Mouse (Mus musculus) hindbrain, embryonic 16.5 days (tissue): ENCODE data around the gene Kif14. TPM values are rescaled to one million over a fixed set of nuclear protein-coding genes. Genes with fewer than 3 reads are reported as not detected.
"Not testable (repeated sequence)": the region's sequence is repeated elsewhere in the genome, so short reads cannot be mapped to it uniquely, and the experiment has no call there.

Source experiments
- ATAC-seq: fragments of 200-750 bp; cut with Nextera tagmentation; 2 replicates; pipeline ENCODE4 v1.8.0; 2017; ENCODE audit warnings: moderate TSS enrichment, moderate library complexity
- H3K27ac ChIP-seq: fragments of 300-500 bp; sonication (generic); 2 replicates; pipeline ENCODE4 v1.5.1; 2014; ENCODE audit warnings: low read depth, mild to moderate bottlenecking, control low read depth, low read length, moderate library complexity
- H3K27me3 ChIP-seq: fragments of 300-500 bp; sonication (generic); replicated peaks from 2 replicates; pipeline ENCODE4 v1.6.1; 2014; ENCODE audit warnings: low read length; ENCODE audit not compliant: control insufficient read depth, insufficient read depth
- H3K36me3 ChIP-seq: fragments of 300-500 bp; sonication (generic); 2 replicates; pipeline ENCODE4 v1.6.1; 2014; ENCODE audit warnings: mild to moderate bottlenecking, low read length, moderate library complexity, mixed read lengths; ENCODE audit not compliant: control insufficient read depth, insufficient read depth
- H3K4me1 ChIP-seq: fragments of 300-500 bp; sonication (generic); 2 replicates; pipeline ENCODE4 v1.6.1; 2014; ENCODE audit warnings: low read depth, low read length; ENCODE audit not compliant: control insufficient read depth, insufficient read depth
- H3K4me2 ChIP-seq: fragments of 300-500 bp; sonication (generic); 2 replicates; pipeline ENCODE4 v1.6.1; 2014; ENCODE audit warnings: mild to moderate bottlenecking, low read length, control low read depth, moderate library complexity
- H3K4me3 ChIP-seq: fragments of 300-500 bp; sonication (generic); 2 replicates; pipeline ENCODE4 v1.5.1; 2014; ENCODE audit warnings: mild to moderate bottlenecking, low read length, control low read depth, moderate library complexity
- H3K9ac ChIP-seq: fragments of 300-500 bp; sonication (generic); 2 replicates; pipeline ENCODE4 v1.6.1; 2014; ENCODE audit warnings: low read depth, mild to moderate bottlenecking, control low read depth, low read length, moderate library complexity
- H3K9me3 ChIP-seq: fragments of 300-500 bp; sonication (generic); 2 replicates; pipeline ENCODE4 v1.6.1; 2014; ENCODE audit warnings: mild to moderate bottlenecking, low read length, moderate library complexity; ENCODE audit not compliant: control insufficient read depth
- WGBS: fragments of 180-500 bp; shearing (Covaris S2); extraction: QIAGEN DNeasy Blood & Tissue Kit; methylation state at CpG from one replicate; pipeline ENCODE4 v1.1.7; 2014; 5-methylcytosine and 5-hydroxymethylcytosine counted together
- polyA plus RNA-seq: library from polyadenylated mRNA; unstranded; fragments of >200 nt; fragmentation: Nextera tagmentation; extraction: Ambion mirVana; gene quantifications from 2 replicates; pipeline ENCODE4 v1.2.1, GENCODE M21; 2015

The Kif14 gene
- polyA plus RNA-seq, 1 experiment from 2014 or later = 0.74 TPM

DNA sequence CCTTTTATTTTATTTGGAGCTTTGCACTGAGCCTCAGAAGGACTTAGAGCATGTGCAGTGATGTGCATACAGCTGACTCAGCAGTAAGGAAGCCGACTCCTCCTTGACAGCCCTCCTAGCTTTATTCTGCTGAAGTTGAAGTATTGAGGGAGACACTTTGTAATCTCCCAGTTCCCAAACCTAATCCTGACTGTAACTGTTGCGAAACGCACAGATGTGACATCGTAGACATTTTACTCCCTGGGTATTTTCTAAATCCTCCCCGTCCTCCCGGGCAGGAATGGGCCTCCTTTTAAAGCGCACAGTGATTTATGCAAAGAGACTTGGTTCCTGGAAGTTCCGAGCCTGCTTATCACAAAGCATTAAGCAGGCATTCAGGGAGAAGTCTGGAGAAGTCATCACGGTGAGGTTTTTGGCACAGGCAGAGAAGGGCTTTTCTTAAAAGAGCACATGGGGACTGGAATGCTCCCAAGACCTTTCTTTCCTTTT lies 74.3 kb downstream of the Kif14 start:
- Histone ChIP-seq H3K27me3 (no peaks in the 10 kb centered on the region), H3K4me1 (peaks cover 2% of the 10 kb centered on the region; the same call in 1 of the 2 replicates), H3K4me3 (no peak overlapping the region), H3K36me3 (no peaks in the 10 kb centered on the region), H3K9ac (no peak overlapping the region), H3K9me3 (no peaks in the 10 kb centered on the region), H3K27ac (peak overlapping the region; percentile 17; the same call in 1 of the 2 replicates), H3K4me2 (no peak overlapping the region; the same call in 1 of the 2 replicates)
- 0 out of 2 replicates have a peak, but pooled peaks have one; percentile 25 for ATAC-seq
- WGBS = 43% methylated on average over 9 of the region's 9 CpGs

DNA sequence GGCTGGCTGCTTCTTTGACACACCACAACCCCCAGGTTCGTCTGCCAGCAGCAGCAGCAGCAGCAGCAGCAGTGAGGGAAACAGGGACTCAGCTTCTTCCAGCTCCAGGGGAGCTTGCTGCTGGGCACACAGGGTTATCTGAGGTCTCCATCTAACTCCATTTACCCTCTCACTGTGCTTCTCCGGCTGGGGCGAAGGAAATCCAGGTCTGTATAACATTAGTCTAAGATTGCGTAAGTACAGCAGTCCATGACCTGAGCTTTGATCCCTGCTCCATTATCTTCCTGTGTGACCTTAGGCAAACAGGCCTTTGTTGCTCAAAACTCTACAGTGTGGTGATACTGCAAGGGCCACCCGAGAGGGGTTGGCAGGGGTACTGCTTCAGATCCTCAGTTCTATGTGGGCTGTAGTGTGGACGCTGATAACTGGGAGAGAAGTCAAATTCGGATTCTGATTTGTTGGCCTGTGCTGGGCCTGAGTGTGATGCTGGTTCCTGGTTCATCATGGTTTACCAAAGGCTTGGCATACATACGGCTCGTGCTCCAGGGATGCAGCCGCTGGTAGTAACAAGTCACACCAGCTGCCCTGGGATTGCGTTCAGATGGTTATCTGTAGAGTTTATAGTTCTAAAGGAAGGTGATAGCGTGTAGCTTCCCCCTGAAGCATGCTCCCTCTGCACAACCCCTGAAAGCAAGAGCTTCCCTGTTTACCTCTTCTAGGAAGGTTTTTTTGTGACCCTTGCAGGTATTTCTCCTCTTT lies 75.7 kb downstream of the Kif14 start:
- no peak overlapping the region for H3K4me3 ChIP-seq
- no peaks in the 10 kb centered on the region for H3K36me3 ChIP-seq
- no peak overlapping the region for H3K9ac ChIP-seq
- H3K27me3 ChIP-seq = no peaks in the 10 kb centered on the region
- no peaks in the 10 kb centered on the region for H3K9me3 ChIP-seq
- peaks cover 2% of the 10 kb centered on the region; the same call in 1 of the 2 replicates for H3K4me1 ChIP-seq
- 82% methylated on average over 12 of the region's 12 CpGs for WGBS
- ATAC-seq = no peak
- no peak overlapping the region for H3K27ac ChIP-seq
- no peak overlapping the region for H3K4me2 ChIP-seq

DNA sequence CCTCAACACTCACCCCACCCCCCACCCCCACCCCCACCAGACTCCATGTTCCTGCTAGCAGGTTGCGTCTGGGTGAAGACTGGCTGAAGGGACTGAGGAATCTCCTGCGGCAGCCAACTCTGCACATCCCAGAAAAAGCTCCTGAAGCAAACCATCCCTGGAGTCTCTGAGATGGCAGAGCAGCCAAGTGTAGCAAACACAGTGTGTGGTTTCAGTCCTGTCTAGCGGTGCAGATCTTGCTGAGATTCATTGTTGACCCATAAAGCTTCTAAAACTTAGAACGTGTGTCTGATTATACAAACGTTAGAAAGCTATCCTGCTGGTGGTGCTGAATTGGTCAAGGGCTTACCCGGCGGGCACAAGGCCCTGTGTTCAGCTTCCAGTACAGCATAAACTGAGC lies 77.8 kb downstream of the Kif14 start:
- 45% methylated on average over 7 of the region's 7 CpGs for WGBS
- H3K9ac ChIP-seq = no peak overlapping the region
- no peak for ATAC-seq
- no peak overlapping the region for H3K4me2 ChIP-seq
- no peak overlapping the region for H3K4me3 ChIP-seq
- H3K4me1 ChIP-seq = peaks cover 2% of the 10 kb centered on the region; the same call in 1 of the 2 replicates
- H3K27me3 ChIP-seq = no peaks in the 10 kb centered on the region
- H3K9me3 ChIP-seq = no peaks in the 10 kb centered on the region
- H3K36me3 ChIP-seq = no peaks in the 10 kb centered on the region
- H3K27ac ChIP-seq = no peak overlapping the region

DNA sequence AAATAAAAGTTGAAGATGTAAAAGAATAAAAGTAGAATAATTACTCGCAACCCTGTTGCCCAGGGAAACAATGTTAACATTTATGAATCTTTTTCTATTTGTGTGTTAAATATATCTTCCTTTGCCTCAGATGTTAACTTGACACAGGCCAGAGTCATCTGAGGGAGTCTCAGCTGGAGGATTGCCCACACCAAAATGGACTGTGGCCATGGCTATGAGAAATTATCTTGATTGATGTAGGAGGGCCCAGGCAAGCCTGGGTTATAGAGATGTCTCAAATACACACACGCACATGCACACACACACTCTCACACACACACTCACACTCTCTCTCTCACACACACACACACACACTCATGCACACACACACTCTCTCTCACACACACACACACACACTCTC lies 80.9 kb downstream of the Kif14 start:
- H3K27ac ChIP-seq = no peak overlapping the region
- H3K4me1 ChIP-seq = no peaks in the 10 kb centered on the region
- 97% methylated on average over 2 of the region's 2 CpGs for WGBS
- no peak overlapping the region for H3K4me3 ChIP-seq
- no peak overlapping the region for H3K9ac ChIP-seq
- H3K36me3 ChIP-seq = no peaks in the 10 kb centered on the region
- no peaks in the 10 kb centered on the region for H3K9me3 ChIP-seq
- no peak for ATAC-seq
- no peak overlapping the region for H3K4me2 ChIP-seq
- no peaks in the 10 kb centered on the region for H3K27me3 ChIP-seq

DNA sequence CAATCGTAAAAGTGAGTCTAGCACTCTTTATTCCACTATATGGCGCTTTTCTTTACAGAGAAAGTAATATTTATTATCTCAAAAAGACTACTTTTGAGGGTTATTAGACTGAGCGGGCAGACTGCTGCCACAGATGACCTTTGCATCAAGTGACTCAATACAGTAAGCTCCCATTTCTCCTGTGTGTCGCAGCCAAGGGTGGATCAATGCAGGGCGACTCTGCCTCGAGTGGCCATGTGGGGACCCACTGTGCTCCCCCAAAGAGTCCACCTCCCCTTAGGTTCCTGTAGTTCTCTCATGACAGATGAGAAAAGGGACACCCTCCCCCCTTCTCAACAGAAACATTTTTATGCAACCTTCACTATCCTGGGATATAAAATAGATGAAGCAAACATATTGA lies 84.1 kb downstream of the Kif14 start:
- ATAC-seq = peak; percentile 15; the same call in 1 of the 2 replicates
- Histone ChIP-seq H3K9me3 (no peaks in the 10 kb centered on the region), H3K4me1 (no peaks in the 10 kb centered on the region), H3K4me2 (no peak overlapping the region), H3K27me3 (no peaks in the 10 kb centered on the region), H3K9ac (no peak overlapping the region), H3K4me3 (no peak overlapping the region), H3K27ac (no peak overlapping the region), H3K36me3 (no peaks in the 10 kb centered on the region)
- WGBS = 95% methylated on average over 6 of the region's 6 CpGs

DNA sequence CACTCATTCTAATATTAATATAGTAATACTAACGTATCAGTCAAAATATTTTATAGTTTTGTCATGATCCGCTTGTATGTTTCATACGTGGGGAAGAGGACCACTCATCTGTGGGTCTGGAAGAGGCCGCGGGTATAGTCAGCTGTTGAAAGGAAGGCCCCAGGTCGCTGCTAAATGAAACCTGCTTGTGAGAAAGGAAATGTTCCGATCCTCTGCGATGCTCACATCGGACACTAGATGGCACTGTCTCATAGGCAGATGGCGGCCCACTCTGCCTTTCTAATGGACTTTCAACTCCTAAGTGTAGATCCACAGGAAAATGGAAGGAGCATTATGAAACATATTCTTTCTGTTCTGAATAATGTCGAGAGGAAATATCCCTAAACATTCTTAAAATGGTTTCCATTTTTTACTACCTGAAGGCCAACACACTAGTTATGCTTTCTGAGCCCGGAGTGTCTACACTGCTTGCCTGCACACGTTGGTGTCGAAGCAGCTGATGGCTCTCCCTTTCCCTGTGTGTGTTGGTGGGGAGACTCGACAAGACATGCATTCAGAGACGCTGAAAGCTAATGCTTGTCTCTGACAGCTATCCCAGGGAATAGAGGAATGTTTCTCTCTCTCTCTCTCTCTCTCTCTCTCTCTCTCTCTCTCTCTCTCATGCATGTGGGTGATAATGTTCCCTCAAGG lies 84.9 kb downstream of the Kif14 start:
- H3K9ac ChIP-seq = no peak overlapping the region
- H3K27ac ChIP-seq = no peak overlapping the region
- ATAC-seq = peak; percentile 75
- WGBS = 29% methylated on average over 16 of the region's 16 CpGs
- no peak overlapping the region for H3K4me2 ChIP-seq
- H3K4me3 ChIP-seq = no peak overlapping the region
- no peaks in the 10 kb centered on the region for H3K36me3 ChIP-seq
- H3K27me3 ChIP-seq = no peaks in the 10 kb centered on the region
- H3K4me1 ChIP-seq = no peaks in the 10 kb centered on the region
- H3K9me3 ChIP-seq = no peaks in the 10 kb centered on the region

DNA sequence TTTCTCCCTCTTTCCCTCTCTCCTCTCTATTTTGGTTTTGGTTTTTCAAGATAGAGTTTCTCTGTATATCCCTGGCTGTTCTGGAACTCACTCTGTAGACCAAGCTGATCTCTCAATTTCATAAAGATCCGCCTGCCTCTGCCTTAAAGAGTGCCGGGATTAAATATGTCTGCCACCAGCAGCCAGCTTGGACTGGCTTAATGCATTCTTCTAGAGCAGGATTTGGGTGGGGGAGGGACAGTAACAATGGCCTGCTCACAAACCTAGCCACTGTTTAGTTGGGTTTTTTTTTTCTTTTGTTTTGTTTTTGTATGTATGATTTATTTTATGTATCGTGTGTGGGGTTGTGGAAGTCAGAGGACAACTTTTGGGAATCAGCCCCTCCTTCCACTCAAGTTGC lies 88.5 kb downstream of the Kif14 start:
- no peak overlapping the region for H3K4me2 ChIP-seq
- H3K27me3 ChIP-seq = no peaks in the 10 kb centered on the region
- H3K4me1 ChIP-seq = no peaks in the 10 kb centered on the region
- H3K9ac ChIP-seq = no peak overlapping the region
- no peak for ATAC-seq
- no peaks in the 10 kb centered on the region for H3K36me3 ChIP-seq
- H3K9me3 ChIP-seq = no peaks in the 10 kb centered on the region
- H3K27ac ChIP-seq = no peak overlapping the region
- H3K4me3 ChIP-seq = no peak overlapping the region
- WGBS = 89% methylated on average over 3 of the region's 3 CpGs

DNA sequence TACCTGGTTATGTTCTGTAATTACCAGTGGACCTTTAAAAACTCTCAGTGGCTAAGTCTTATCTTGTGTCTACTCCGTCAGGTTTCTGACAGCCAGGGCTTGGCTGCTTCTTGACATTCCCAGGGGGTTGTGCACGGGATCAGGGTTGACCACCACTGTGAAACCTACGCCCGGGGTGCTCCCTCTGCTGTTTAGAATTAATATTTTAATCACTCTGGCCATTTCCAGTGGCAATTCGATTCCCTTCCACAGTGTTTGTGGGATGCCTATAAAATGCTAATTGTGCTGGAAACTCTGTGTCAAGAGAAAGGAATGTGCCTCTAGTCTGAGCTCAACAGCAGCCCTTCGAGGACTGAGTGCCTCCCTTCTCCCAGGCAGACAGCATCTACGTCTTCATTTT lies 89.7 kb downstream of the Kif14 start:
- ATAC-seq = no peak
- no peaks in the 10 kb centered on the region for H3K36me3 ChIP-seq
- H3K4me3 ChIP-seq = no peak overlapping the region
- no peak overlapping the region for H3K9ac ChIP-seq
- WGBS = 38% methylated on average over 7 of the region's 7 CpGs
- H3K27ac ChIP-seq = no peak overlapping the region
- no peak overlapping the region for H3K4me2 ChIP-seq
- H3K4me1 ChIP-seq = no peaks in the 10 kb centered on the region
- H3K27me3 ChIP-seq = no peaks in the 10 kb centered on the region
- H3K9me3 ChIP-seq = no peaks in the 10 kb centered on the region

DNA sequence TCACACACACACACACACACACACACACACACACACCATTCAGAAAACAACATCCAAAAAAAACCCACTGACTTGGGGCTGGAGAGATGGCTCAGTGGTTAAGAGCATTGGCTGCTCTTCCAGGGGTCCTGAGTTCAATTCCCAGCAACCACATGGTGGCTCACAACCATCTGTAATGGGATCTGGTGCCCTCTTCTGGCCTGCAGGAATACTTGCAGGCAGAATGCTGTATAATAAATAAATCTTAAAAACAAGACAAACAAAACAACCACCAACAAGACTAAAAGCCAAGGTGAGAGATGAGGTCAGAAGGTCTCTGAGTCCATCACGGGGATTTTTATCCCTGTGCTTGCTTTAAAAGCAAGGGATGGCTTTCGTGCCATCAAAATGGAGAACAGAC lies 90.5 kb downstream of the Kif14 start:
- not testable (repeated sequence) for H3K27ac ChIP-seq, H3K4me2 ChIP-seq, H3K9me3 ChIP-seq, H3K9ac ChIP-seq, H3K4me1 ChIP-seq, ATAC-seq, H3K36me3 ChIP-seq, H3K27me3 ChIP-seq, H3K4me3 ChIP-seq
- WGBS = 91% methylated on average over 2 of the region's 2 CpGs
